Mouse (Mus musculus) activated CD4-positive, CD25-positive, alpha-beta regulatory T cell, adult 4 months (primary cell): Measurements from ENCODE around the gene Gcn1l1. TPM values are rescaled to one million over a fixed set of nuclear protein-coding genes. Genes with fewer than 3 reads are reported as not detected.
A peak's percentile ranks its signal among the peaks of the same experiment; 100 is the strongest.

Experiments used
- ATAC-seq: one replicate; pipeline ENCODE4 v1.8.0; 2017
- polyA plus RNA-seq, 2 experiments: library from polyadenylated mRNA; unstranded; fragments of 100-300 nt; shearing (Covaris generic); gene quantifications; one replicate each; pipeline ENCODE4 v1.2.1; 2017

Gene Gcn1l1
- polyA plus RNA-seq, 2 experiments from 2014 or later: 22.2 to 30.6 TPM

GRCm38 (mm10) chr5:115613332-115613731 is 48.3 kb downstream of the Gcn1l1 start:
- ATAC-seq: no peak

GRCm38 (mm10) chr5:115614948-115615347 is 49.9 kb downstream of the Gcn1l1 start:
- no peak for ATAC-seq

DNA sequence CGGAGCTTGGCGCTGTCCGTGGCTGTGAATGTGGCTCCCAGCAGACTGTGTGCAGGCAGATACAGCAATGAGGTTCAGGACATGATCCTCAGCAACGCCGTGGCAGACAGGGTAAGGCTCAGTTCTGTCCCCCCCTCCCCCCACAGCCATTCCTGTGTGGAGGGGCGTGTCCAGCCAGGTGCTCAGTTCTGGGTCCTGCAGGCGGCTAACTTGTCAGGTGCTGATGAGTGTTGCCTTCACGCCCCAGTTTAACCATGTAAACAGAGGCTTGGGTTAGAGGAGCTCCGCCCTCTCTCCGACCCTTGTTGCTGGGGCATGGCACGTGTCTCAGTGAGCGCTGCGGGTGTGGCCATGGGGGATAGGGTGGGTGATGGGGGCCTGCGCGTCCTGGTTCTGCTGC is 54.6 kb downstream of the Gcn1l1 start:
- ATAC-seq: no peak

DNA sequence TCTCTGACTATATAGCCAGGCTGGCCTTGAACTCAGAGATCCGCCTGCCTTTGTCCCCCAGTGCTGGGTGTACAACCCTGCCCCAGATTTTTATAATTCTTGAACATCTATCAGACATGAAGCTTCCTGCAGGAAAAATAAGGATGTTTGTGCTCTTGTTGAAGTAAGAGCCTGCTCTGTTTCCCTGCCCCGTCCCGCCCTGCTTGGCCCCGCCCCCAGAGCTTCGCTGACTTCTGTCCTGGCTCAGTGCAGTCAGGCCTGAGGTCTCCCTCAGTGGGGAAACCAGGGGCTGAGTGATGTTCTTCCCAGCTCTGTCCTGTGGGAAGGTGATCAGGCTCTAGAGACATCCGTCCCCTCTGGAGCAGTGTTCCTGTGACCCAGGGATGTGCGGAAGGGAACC is 57.6 kb downstream of the Gcn1l1 start:
- ATAC-seq: no peak

- ATAC-seq: no peak
These were observed 58.8 kb downstream of the Gcn1l1 start for GRCm38 (mm10) chr5:115623694-115624440.

DNA sequence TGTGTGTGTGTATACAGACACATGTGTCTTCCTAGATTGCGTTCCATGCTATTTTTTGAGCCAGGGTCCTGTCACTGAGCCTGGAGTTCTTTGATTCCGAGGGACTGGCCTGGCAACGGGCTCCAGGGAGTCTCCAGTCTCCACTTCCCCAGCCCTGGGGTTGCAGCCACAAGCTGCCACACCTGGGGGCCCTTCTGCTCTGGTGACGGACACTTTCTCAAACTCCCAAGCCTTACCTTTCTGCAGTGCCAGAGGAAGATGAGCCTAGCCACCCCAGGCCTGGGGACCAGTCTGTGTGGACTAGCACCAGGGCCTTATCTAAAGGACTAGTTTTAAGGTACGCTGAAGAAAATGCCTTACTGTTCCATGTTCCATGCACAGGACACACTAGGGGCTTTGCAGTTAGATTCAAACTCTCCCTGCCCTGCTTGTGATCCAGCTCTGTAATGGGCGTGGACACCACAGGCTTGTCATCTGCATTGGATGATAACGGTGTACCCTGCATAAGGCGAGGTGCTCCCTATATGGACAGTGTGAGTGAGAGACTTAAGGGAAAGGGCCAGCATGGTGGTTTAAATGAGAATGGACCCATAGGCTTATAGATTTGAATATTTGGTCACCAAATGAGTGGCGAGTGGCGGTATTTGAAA is 61.3 kb downstream of the Gcn1l1 start:
- no peak for ATAC-seq

DNA sequence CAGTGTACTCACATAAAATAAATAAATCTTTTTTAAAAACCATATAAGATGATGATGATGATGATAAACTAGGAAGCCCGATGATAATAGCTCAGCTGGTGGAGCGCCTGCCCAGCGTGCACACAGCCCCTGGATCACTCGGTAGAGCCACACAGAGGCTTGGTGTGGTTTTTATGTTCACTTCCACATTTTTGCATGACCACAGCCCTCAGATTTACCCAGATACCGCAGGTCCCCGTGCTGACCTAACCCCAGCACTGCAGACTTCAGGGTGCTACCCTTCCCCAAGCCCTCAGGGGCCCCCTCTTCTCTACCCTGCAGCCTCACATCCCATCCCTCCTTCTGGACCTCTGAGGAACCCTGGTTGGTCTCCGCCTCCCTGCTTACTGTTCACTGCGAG is 63.0 kb downstream of the Gcn1l1 start:
- ATAC-seq: no peak

GRCm38 (mm10) chr5:115629672-115630071 is 64.6 kb downstream of the Gcn1l1 start:
- no peak for ATAC-seq

GRCm38 (mm10) chr5:115630291-115630690 is 65.2 kb downstream of the Gcn1l1 start:
- no peak for ATAC-seq

DNA sequence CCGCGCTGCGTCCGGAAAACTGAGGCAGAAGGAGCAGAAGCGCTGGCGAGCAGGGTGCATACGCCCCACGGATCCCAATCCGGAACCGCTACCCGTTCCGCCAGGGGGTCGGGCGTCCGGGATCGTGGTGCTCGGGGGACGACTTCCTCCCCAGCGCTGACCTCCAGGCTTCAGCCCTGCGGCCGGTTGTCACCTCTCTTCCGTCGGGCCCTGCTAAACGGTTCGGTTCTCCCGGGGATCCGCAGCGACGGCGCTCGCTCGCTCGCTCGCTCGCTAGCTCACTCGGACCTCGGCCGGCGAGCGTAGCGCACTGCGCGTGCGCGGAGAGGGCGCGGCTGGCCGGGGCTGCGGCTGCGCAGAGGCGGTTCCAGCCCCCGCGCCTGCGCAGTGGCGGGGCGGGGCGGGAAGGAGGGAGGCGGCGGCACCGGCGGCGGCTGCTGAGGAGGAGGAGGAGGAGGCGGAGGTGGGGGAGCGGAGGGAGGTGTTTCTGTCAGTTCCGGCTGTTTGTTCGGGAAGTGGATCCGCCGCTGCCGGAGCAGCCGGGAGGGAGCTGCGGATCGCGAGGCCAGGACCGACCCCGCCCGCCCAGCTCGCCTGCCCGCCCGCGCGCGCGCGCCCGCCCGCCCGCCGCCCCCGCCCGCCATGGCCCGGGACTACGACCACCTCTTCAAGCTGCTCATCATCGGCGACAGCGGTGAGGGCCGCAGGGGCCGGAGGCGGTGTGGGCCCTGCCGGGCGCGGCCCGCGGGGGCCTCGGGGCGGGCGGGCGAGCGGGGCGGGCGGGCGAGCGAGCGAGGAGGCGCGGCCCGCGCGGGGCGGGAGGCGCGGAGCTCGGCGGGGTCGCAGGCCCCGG is 66.7 kb downstream of the Gcn1l1 start, which contains the start of gene Rab35:
Rab35 (plus strand) TSS at position 404 of the 853 bp plus-strand sequence.
- peak; percentile 54 for ATAC-seq

GRCm38 (mm10) chr5:115632358-115632714 is 67.3 kb downstream of the Gcn1l1 start:
- ATAC-seq: no peak

DNA sequence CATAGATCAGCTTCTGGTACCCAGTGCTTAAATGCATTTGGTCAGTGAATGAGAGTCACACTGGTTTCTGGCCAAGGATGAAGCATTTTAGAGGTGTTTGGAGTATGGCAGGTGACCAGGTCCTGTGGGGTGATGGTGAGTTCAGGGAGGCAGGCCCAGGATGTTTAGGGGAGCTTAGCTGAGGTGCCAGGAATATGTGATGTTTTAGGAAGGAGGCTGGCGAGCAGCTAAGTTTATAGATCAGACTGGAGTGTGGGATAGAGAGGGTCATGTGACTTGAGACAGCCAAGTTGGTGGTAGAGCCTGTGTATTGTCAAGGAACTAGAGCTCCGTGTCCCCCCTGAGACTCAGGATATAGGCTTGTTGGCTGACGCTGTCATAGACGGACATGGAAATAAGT is 68.0 kb downstream of the Gcn1l1 start:
- no peak for ATAC-seq

- ATAC-seq: no peak
These were observed 69.0 kb downstream of the Gcn1l1 start for GRCm38 (mm10) chr5:115634046-115634445.

- ATAC-seq: peak; percentile 68
These were observed 70.5 kb downstream of the Gcn1l1 start for GRCm38 (mm10) chr5:115635536-115635935.

- no peak for ATAC-seq
These were observed 79.1 kb downstream of the Gcn1l1 start for GRCm38 (mm10) chr5:115644192-115644591.

DNA sequence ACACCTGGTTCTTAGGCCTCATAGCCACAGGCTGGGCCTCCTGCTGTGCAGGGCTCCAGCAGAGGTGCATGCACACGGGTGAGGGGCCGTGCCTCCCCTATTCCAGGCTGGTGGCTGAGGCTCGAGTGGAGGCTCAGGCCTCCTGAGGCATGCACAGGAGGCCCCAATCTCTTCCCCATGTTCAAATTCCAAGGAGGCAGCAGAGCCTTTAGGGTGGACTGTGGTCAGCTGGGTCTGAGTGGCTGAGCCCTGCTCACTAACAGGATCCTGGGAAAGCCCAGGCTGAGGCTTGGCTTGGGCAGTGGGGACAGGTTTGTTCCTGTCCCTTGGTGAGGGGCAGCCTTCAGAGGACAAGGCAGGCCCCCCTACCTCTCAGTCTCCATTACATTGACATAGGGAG is 83.8 kb downstream of the Gcn1l1 start:
- no peak for ATAC-seq

DNA sequence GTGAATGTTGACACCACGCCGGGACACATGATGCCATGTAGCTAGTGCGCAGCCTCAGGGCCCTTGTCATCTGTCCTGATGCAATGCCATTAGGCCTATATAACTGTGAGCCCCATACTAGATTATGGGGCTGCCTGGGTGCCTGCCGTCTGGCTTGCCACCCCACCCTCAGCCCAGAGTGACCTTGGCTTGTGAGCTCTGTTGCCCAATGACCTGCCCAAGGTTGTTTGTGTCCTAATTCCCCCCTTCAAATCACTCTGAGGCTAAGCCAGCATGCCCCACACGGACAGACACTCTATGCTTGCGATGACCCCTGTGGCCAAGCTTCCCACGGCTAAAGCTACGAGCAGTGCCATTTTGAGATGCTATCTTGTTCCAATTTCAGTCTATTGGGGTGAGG is 84.6 kb downstream of the Gcn1l1 start:
- ATAC-seq: no peak

- no peak for ATAC-seq
These were observed 85.8 kb downstream of the Gcn1l1 start for GRCm38 (mm10) chr5:115650885-115651284.

DNA sequence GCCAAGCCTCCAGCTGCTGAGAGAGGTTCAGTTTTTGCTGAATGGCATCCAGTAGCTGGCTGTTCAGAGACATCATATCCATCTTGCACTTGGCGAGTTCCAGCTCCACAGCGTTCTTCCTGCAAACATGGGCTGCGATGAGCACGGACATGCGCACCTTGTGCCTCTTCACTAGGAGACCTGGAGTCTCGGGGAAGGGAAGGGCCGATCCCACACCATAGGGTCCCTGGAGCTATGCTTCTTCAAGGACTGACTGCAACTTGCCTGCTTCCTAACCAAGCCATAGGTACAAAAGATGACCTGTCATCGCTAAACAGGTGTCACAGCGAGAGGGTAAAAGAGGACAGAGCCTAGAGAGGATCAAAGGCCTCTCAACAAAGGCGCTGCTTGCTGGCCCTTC is 86.8 kb downstream of the Gcn1l1 start:
- no peak for ATAC-seq

- peak; percentile 99 for ATAC-seq
These were observed 87.9 kb downstream of the Gcn1l1 start for GRCm38 (mm10) chr5:115652681-115653575.

DNA sequence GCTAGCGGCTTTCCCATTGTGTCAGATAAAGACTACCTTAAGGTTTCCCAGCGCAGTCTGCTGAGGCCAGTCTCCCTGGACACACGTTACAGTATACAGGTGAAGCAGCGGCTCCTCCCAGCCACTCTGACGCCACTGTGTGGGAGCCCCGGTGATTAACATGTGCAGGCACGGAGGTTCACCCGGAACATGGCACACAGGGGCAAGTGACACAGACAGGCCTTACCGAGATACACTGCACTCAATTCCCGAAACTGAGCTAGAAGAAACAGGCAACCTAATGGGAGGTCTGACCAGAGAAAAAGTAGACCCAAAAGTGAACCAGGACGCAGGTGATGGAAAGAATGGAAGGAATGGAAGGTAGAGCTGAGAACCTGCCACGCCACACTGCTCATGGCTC is 88.7 kb downstream of the Gcn1l1 start:
- ATAC-seq: no peak

DNA sequence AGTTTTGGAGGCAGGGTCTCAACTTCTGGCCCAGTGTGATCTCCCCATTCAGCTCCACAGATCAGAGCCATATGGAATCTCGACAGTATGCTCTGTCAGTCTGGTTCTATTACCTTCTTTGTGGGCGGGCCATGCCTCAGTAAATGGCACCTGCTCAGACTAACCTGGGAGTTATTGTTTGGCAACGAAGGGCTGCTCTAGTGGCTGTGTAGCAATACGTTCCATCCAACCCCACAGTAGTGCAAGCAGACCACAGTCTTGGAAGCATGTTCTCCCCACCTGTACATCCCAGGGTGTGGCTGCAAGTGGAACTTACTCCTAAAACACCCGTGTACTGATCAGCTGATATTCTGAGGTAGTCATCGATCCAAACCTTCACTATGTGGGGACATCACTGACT is 91.6 kb downstream of the Gcn1l1 start:
- ATAC-seq: no peak
